Mouse (Mus musculus) embryo, embryonic 10 days (tissue): Measurements from ENCODE around the gene Por.

Experiments used
- DNase-seq: peaks from one replicate; pipeline ENCODE4 v3.0.0-alpha.2; 2015; ENCODE audit warnings: low spot score

Por gene

DNA sequence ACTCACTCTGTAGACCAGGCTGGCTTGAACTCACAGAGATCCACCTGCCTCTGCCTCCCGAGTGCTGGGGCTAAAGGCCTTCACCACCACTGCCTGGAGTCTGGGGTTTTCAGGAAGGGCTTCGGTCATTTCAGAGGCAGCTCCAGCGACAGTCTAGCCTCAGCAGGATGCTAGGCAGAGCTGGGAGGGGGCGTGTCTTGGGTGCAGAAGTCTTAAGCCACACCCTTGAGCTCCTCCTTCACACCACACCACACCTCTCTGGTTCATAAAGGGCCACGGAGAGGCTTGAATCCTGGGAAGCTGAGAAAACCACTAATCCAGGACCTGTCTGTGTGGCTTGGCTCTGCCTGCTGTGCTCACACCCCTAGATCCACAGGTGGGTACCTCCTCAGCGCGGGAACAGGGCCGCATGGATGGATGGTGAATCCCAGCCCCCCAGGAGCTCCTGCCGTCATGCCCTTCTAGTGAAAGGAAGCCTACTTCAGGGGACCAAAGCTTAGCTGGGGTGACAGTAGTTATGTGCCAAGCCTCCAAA lies at the start of gene Por:
TSS of gene Por (plus strand) at position 293 of the 535 bp plus-strand sequence.
- DNase-seq: peak; percentile 73

DNA sequence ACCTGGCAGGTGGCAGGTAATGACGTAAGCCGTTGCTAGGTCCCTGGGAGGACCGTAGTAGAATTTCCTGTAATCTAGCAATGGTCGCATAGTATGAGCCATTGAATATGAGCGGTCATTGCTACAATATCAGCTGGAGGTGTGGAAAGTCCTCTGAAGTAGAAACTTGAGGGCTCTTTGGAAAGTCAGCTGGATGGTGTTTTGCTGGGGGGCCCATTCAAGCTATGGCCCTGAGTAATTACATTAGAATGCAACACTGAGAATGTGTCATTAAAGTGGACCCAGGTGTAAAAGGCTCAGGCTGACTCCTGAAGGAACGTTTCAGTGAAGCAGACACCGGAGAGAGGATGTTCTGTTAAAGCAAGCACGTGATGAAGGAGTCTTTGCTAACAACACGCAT lies 49.3 kb upstream of the Por start:
- DNase-seq: no peak

DNA sequence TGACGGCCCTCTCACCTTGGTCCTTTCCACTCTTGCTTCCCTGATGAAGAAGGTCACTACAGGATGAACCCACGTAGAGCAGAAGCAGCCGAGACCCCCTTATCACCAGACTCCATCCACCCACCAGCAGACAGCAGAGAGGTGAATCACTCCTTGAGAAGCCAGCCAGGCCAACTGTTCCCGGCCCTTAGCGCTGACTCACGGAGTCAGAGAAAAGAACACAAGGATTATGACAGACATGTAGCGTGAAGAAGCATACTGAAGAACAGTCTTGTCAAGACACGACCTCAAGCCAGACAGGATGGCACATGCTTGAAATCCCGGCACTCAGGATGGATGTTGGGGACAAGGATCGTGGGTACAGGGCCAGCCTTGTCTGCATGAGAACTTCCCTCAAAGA lies 48.1 kb upstream of the Por start:
- DNase-seq: no peak

DNA sequence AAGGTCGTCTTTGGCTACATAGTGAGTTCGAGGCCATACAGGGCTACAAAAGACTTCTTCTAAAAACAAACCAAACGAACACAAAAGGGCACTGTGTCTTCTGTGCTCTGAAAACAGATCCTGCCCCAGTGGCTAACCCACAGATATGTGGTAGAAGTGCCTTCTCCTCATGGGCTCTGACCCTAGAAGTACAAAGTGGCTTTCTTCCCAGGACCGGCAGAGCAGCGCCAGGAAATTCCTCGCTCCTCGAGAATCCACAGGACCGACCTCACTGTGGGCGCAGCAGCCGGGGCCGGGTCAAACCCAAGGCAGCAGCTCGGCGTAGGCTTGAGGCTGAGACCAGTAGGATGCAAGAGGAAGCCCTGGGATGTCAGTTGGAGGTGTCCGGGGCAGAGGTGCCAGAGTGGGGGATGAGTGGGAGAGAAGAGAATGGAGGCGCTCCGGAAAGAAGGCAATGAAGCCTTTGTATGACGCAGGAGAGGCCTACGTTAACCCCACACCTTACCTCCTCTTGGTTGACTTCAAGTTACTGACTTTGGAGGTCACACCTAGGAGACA lies 46.7 kb upstream of the Por start:
- no peak for DNase-seq

DNA sequence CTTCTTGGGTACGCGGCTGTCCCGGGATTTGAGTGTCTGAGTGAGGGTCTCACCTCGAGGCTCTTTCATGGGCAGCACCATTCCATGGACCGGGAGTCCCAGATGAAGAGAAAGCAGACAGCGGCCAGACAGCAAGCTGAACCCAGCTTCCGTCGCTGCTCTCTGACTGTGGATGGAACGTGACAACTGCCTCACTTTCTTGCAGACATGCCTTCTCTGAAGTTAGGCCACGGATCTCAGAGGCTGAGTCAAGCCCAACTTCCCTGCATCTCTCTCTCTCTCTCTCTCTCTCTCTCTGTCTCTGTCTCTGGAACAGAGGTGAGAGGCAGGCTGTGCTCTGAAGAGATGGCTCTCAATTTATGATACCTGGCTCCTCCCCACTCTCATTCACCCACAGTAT lies 40.9 kb upstream of the Por start:
- DNase-seq: no peak

DNA sequence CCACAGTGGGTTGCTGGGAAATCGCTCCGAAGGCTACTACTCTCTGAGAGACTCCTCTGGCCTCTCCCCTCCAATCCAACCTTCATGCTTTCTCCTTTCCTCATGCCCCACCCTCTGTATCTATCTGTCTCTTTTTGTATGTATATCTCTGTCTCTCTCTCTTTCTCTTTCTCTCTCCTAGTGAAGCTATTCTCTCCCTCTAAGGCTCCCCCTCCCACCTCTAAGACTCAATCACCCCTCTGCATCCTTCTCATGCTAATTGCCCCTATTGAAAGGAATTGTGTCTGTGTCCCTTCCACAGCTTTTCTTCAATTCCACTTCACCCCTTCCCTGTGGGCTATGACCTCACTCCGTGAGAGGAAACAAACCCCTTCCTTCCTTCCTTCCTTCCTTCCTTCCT lies 40.4 kb upstream of the Por start:
- no peak for DNase-seq

DNA sequence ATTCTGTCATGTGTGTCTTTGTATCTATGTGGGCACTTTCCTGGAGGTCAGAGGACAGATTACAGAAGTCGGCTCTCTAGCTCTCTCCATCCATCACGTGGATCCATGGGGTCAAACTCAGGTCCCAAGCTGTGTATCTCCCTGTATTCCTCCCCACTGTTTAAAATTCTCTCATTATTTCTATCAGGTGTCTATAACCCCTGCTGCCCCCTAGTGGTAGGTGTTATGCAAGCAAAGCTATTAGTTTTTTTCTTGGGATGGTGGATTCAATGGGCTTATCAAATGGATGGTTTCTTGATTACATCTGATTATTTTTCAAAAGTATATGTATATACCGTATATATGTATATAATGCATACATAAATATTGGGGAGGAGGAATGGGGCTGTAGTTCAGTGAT lies 39.2 kb upstream of the Por start:
- peak; percentile 62 for DNase-seq

DNA sequence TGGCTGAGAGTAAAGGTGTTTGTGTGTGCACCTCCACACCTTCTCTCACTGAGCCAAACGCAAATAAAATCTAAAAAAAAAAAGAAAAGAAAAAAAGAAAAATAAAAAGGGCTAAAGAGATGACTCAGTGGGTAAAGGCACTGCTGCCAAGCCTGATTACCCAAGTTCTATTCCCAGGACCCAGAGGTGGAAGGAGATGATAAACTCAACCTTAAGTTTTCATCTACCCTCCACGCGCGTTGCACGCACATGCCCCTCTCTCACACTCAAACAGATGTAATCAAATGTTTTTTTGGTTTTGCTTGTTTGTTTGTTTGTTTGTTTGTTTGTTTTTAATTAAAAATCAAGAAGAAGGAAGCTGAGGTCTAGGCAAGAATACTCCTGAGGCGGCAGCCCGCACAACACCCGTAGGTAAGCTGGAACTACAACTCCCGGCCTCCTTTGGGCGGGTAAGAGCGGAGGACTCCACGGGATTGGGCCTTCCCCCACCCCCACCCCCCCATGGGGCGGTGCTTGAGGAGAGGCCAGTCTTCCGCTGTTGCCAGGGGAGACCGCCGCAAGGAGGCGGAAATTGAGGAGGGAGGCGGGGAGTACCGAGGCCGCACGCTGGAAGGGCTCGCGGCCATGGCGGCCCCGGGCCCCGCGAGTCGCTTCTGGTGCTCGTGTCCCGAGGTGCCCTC lies 37.6 kb upstream of the Por start, which contains the start of gene Rhbdd2:
TSS of gene Rhbdd2 (plus strand) at position 502 of the 680 bp plus-strand sequence.
- peak; percentile 96 for DNase-seq

DNA sequence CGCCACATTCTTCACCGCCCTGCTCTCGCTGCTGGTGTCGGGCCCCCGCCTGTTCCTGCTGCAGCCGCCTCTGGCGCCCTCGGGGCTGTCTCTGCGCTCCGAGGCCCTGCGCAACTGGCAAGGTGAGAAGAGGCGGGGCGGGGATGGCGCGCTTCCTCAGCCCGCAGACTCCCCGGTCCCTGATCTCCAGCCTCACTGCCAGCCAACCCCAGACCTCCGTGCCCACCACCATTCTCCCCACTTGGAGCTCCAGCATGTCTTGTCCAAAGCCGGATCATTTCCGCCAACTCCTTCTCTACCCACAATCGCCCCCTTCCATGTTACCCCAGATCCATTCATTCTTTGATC lies 37.1 kb upstream of the Por start:
- no peak for DNase-seq

DNA sequence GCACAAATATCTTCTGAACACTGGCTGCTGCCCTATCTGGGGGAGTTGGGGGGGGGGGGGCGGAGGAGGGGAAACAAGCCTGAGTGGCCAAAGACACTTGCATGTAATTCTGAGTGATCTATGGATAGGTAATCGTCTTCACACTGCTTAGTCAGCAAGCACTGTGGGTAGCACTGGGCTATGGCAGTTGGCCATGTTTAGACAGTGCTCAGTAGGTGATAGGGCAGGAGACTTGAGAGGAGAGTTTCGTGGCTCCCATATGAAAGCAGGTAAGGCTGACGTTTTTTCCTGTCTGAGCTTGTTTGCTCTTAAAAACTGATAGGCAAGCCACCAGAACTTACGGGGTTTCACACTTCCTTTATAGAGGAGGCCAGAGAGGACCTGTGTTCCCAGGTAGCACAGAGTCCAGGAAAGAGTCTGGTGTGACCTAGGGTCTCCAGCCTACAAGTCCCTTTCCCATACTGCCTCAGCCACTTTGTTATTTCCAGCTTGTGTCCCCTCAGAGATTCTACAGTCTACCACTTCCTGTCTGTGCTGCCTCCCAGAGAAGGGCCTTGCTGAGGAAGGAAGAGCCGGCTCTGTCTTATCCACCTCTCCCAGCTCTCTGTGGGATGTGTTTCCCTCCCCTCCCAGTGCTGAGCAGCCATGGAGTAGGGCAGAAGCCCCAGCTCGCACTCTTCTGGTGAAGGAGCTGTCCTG lies 29.9 kb upstream of the Por start:
- no peak for DNase-seq

DNA sequence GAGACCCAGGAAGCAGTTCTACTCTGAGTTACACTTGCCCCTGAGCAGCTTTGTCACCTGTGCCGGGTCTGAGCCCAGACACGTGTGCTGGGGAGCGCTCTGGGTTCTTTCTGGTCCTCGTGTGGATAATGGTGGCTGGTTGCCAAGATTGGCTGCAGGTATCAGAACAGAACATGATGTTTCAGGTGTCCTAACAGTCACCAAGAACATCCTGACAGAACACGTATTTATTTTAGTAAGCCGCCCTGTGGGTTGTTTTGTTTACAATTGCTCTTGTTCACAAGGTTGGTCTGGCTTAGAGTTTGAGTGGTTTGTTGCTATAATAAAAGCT lies 29.4 kb upstream of the Por start:
- DNase-seq: no peak

DNA sequence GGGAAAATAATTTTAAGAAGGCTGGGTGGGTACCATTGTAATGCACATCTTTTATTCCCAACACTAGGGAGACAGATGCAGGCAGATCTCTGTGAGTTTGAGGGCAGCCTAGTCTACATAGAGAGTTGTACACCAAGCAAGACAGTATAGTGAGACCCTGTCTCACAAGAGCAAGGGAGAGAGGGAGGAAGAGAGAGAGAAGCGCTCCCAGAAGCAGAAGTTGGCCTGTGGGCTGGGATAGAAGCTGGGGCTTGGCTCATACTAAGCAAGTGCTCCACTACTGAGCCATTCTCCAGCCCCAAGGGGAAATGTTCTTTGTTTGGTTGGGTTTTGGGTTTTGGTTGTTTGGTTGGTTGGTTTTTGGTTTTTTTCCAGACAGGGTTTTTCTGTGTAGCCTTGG lies 28.8 kb upstream of the Por start:
- no peak for DNase-seq

DNA sequence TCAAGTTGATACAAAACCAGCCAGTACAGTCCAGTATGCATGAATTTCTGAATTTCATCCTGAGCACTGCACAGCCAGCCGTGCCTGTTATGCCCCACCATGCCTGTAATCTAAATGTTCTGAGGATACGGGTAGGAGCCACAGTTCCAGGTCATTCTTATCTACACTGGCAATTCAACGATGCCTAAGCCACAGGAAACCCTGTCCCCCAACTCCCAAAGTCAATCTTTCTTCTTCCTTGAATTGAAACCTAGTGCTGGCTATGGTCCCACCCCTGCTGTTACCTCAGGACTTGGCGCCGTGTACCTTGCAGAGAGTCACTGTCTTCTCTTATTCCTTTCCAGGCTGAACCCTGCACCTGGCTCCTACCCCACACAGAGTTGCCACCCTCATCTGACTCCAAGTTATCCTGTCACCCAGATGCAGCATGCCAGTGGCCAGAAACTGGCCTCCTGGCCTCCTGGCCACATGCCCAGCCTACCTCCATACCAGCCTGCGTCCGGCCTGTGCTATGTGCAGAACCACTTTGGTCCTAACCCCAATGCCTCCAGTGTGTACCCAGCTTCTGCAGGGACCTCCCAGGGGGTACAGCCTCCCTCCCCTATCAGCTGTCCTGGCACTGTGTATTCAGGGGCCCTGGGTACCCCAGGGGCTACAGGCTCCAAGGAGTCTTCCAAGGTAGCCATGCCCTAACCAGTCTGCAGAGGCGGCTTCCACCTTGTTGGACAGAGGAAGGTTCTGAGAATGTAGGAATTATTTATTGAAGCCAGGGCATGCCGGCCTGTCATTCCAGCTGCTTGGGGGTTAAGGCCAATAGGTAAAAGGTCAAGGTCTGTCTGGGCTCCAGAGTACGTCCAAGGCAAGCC lies 26.9 kb upstream of the Por start:
- no peak for DNase-seq

DNA sequence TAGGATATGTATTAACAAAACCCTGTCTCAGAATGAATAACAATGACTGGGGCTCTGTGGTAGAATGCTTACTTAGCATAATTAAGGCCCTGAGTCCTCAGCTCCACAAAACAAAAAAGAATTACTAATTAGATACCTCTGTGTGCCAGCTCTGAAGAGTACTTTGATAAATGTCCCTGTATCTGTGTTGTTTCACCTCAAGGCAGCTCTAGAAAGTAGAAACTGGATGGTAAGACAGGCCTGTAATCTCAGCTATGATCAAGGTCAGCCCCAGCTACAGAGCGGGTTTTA lies 26.3 kb upstream of the Por start:
- no peak for DNase-seq

DNA sequence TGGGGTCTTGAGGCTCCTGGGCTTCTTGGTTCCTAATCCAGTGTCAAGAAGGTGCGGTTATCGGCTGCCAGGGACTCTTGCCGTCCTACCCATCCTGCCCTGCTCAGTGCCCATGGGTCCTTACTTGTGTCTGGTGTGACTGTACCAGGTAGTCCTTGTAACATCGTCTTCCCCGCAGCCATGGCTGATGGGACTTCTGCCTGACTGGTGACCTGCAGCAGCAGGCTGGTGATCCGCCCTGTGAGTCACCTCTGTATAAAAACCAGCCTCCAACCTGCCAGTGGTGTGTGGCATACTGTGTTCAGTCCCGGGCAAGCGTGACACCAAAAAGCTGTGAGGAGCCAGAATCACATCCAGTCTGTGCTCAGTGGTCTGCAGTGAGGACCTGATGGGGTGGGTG lies 26.0 kb upstream of the Por start:
- no peak for DNase-seq

DNA sequence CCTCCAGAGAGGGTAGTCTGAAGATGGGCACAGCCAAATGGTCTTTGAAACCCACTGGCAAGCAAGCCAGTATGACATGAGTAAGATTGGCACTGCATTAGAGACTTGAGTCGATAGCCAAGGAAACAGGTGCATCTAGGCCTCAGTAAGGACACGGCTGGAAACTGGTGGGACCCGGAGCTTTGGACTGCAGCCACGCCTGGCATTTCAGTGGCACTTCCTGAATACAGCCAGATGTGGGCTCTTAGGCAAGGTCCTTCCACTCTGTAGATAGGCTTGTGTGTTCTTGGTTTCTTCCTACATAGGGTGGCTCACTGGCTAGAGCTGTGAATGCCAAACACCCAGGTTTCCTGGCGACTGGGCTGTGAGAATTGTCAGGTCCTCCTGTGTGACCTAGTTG lies 24.5 kb upstream of the Por start:
- no peak for DNase-seq

DNA sequence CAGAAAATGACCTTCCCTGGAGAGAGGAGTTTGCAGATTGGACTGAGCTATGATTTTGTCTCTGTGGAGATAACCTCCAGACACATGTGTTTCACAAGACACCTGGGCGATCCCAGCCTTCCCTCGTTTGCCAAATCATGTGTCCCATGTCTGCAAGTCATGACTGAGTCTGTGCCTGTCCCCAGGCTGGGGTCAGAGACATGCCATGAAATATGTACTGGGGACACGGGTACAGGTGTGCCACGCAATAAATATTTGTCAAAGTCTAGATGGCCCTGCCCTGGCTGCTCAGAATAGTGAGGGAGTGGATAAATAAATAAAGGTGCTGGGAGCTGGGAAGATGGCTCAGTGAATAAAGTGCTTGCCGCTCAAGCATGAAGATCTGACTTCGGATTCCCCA lies 23.8 kb upstream of the Por start:
- DNase-seq: no peak

DNA sequence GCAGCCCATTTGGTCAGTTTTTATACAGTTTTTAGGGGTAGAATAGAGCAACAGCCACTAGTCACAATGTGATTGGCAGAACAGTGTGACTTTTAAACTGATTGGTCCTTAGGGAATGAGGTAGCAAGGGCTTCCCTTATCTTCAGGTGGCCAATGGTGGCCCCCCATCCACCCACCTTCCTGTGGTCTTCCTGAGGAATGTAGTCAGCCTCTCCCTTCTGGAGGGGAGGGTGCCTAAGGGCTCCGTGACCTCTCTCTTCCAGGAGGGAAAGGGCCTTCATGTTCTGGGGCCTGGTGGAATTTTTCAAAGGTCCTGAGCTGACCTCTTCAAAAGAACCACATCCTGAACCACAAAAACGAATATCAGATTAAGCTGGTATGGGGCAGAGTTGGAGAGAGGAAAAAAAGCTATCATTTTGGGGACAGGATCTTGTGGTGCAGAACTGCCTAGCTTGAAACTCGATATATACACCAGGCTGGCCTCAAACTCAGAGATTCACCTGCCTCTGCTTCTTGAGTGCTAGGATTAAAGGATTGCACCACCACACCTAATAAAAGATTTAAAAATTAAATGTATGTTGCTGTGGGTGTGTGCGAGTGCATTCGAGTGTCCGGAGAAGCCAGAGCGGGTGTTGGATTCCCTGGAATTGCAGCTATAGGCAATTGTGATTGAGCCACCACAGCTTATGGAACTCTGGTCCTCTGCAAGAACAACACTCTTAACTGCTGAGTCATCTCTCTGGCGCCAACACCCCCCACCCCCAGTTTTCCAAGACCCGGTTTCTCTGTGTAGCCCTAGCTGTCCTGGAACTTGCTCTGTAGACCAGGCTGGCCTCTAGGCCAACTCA lies 21.1 kb upstream of the Por start:
- DNase-seq: no peak

DNA sequence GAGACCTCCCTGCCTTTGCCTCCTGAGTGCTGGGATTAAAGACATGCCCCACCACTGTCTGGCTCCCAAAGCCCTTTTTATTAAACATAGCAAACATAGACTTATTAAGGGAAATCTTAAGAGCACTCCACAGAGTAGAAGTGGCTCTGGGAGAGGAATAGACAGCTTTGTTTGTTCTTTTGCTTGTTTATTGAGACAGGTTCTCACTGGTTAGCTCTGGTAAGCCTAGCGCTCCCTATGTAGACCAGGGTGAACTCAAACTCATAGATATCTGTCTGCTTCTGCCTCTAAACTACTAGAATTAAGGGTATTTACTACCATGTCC lies 20.6 kb upstream of the Por start:
- no peak for DNase-seq

DNA sequence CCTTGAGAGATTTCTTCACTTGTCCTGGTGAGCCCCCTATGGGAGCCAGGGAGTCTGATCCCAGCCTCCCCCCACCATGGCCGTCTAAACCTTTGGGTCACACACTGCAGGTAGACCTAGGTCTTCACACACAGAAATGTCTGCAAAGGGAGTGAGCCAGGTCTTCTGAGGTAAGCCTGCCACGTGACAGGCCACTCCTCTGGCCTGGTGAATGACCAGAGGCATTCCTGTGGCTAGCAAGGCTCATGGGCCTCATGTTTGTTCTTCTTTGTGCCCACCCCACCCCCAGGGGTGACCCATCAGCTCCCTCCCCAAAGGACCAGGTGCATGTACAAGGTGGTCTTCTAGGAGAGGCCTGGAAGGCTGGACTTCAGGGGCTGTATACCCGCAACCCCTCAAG lies 18.3 kb upstream of the Por start:
- no peak for DNase-seq

DNA sequence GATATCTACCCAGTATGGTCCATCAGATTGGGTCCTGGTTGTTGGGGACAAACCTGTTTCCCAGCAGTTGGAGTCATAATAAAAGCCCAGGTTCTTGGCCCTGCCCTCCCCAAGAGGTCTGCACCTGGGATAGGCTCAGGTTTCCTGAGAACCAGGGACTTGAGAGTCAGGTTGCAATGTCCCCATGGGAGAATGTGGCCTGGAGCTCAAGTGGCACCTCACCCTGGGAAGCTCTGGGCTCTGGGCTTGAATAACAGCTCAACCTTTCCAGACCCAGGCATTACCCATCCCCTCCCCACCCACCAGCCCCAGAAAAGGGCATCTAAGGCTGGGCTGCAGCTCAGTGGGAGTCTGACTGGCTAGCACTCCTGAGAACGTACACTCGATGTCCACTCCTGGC lies 16.6 kb upstream of the Por start:
- no peak for DNase-seq

DNA sequence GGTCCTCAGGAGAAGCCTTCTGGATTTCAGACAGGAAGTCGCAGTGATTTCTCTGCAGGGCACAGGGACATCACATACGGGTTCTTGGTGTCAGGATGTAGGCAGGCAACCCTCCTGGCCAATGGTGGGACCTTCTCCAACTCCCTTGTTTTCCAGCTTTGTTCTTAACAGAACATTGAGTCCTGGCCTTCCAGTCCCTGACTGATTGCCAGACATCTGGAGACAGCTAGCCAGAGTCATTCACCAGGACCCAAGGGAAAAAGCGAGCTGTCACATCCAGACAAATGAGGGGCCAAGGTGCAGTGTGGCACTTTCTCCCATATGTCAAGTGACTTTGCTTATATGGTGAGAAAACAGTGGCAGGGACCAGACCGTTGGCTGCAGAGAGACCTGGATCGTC lies 13.8 kb upstream of the Por start:
- no peak for DNase-seq
